Mouse (Mus musculus) CH12F3 (cell line): ENCODE measurements around the gene Clvs2.

Experiments
- in situ Hi-C: fragments of 300-500 bp; cut with MboI; formaldehyde crosslinking; loops from 2 replicates; pipeline ENCODE4 v1.14.3; 2020; ENCODE audit warnings: low sequenced_read_pairs

The Clvs2 gene

GRCm38 (mm10) chr10:33624131-33624879, at the start of gene Clvs2:
Clvs2 (minus strand) TSS chr10:33624769.
- in situ Hi-C loops: no loop called here

- in situ Hi-C loops: no loop called here
These were observed 28.6 kb upstream of the Clvs2 start for GRCm38 (mm10) chr10:33653142-33653541.

DNA sequence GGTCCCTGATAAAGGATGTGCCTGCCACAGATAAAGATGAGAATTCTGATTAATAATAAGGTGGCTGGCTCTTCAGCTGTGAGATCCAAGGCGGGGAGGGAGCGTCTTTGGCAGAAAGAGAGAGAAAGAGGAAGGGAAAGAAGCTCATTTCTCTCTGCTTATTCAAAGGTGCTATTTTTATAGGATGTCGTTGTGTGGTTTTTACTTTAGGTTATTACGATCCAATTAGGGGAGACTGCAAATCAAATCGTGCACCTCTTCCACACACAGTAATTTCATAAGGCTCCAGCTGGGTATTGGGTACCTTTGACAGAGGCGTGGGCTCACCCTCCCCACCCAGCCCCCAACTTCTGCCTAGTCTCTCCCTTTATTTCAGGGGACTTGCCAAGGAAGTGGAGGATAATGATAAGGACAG, 985 bp downstream of the Clvs2 start:
- in situ Hi-C loops: no loop called here

GRCm38 (mm10) chr10:33622700-33623099, 1.9 kb downstream of the Clvs2 start:
- in situ Hi-C loops: no loop called here

- in situ Hi-C loops: no loop called here
These were observed 8.4 kb downstream of the Clvs2 start for GRCm38 (mm10) chr10:33616207-33616606.

- in situ Hi-C loops: no loop called here
These were observed 11.4 kb downstream of the Clvs2 start for GRCm38 (mm10) chr10:33613197-33613596.

- in situ Hi-C loops: no loop called here
These were observed 31.8 kb downstream of the Clvs2 start for GRCm38 (mm10) chr10:33592732-33593131.

- in situ Hi-C loops: no loop called here
These were observed 35.8 kb downstream of the Clvs2 start for GRCm38 (mm10) chr10:33588800-33589199.

DNA sequence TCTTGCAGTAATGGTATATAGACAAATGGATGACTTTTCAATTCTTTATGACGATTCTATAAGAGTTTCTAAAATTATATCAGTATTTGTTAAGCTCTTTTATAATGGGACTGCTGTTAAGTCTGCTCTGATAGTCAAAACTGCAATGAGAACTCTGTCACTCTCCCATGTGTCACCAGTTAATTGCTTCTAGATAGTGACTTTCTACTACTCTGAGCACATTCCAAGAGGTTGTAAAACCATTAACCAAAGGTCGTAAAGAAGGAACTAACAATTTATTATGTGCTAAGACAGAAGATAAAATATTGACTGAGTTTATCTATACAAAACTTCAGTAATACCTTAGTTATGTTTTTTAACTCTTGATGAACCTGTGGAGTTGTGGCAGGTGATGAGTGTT, 37.5 kb downstream of the Clvs2 start:
- in situ Hi-C loops: no loop called here

DNA sequence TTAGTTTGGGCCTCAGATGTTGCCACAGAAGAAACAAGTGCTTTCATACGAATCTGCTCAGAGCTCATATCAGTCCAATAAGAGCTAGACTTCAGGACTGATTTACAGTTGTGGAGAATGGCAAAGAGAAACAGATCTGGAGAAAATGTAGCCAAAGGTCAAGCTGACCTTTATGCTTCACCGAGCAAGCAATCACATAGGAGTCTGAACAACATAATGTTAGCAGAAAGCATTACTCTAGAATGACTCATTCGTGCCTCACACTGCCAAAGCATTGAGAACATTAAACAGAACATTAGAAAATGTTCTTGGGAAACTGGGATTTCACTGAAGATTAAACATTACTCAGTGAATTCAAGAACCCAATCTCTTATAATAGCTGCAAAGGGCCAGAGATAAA, 66.5 kb downstream of the Clvs2 start:
- in situ Hi-C loops: no loop called here

GRCm38 (mm10) chr10:33540331-33540730, 84.2 kb downstream of the Clvs2 start:
- in situ Hi-C loops: no loop called here
